Mouse (Mus musculus): ENCODE measurements around the gene Aldh3b1. TPM values are rescaled to one million over a fixed set of nuclear protein-coding genes. Genes with fewer than 3 reads are reported as not detected.
"Not testable (repeated sequence)": the region's sequence is repeated elsewhere in the genome, so short reads cannot be mapped to it uniquely, and the experiment has no call there.

Gene Aldh3b1
- polyA plus RNA-seq (2015; fragmentation: Nextera tagmentation; extraction: Ambion mirVana): 4.2 TPM in 2 replicates

DNA sequence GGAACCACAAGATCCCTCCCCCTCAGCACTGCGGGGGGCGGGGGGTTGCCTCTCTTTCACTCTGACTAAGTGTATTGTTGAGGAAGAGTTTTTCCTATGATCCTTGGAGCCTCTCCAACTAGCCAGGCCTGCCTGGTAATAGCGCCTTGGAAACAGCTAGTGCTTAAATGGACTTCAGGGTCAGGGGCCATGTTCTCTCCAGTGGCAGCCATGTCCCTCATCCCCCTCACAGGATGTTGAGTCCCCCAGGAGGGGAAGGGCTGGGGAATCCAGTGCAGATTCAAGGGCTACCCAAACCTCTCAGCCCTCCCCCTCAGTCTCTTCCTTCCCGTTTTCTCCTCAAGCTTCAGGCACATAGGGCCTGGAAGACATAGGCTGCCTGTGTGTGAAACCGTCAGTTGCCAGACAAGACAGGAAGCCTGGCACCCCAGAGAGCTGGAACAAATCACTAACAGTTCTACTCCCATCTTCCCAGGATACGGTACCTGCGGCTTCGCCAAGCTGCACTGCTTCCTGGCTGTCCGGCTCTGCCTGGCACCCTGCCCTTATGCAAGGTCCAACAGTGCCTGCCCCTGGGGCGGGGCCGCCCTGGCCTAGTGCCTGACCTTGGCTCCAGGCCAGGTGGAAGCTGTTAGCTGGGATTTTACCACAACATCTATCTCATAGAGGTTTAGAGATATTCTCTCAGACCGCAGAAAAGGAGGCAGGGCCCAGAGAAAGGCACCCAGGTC, at the start of gene Aldh3b1:
Gene Aldh3b1 (minus strand): TSS at position 598 of the 731 bp plus-strand sequence.
- 36% methylated on average over 12 of the region's 12 CpGs for WGBS
- Histone ChIP-seq H3K36me3 (ENCODE audit: control insufficient read depth, insufficient read depth, low read length) (no peaks in the 10 kb centered on the region), H3K4me2 (ENCODE audit: low read depth, low read length) (no peak within 1 kb of the TSS), H3K4me1 (ENCODE audit: control insufficient read depth, insufficient read depth, low read length) (peaks cover 20% of the 10 kb centered on the region), H3K27me3 (replicated peaks; ENCODE audit: control insufficient read depth, insufficient read depth, low read length) (no peaks in the 10 kb centered on the region), H3K9me3 (ENCODE audit: control insufficient read depth, low read length) (no peaks in the 10 kb centered on the region), H3K27ac (ENCODE audit: low read length) (peak within 1 kb of the TSS; percentile 75), H3K4me3 (ENCODE audit: low read length) (no peak within 1 kb of the TSS), H3K9ac (ENCODE audit: low read depth, low read length) (peak within 1 kb of the TSS; percentile 25; the same call in 1 of the 2 replicates)
- peak; percentile 83 for ATAC-seq

DNA sequence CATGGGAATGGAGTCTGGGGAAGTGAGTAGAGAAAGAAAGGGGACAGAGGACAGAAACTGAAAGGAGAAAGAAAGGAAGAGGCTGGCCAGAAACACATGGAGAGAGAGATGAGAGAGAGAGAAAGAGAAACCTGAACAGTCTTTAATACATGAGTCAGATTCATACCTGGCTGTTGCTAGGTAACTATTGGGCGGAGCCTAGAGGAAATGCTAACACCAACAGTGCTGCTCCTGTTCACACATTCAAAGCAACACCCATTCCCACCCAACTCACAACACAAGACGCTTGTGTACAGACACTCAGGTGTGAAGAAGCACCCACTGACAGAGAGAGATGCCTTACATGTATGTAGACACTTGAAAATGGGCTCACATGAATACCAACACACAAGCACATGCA, 46.3 kb upstream of the Aldh3b1 start:
- ATAC-seq: no peak
- H3K36me3 ChIP-seq (ENCODE audit: control insufficient read depth, insufficient read depth, low read length): no peaks in the 10 kb centered on the region
- no peak overlapping the region for H3K27ac ChIP-seq (ENCODE audit: low read length)
- H3K9me3 ChIP-seq (ENCODE audit: control insufficient read depth, low read length): no peaks in the 10 kb centered on the region
- H3K4me2 ChIP-seq (ENCODE audit: low read depth, low read length): no peak overlapping the region
- peaks cover 3% of the 10 kb centered on the region; the same call in 1 of the 2 replicates for H3K4me1 ChIP-seq (ENCODE audit: control insufficient read depth, insufficient read depth, low read length)
- no peaks in the 10 kb centered on the region for H3K27me3 ChIP-seq (replicated peaks; ENCODE audit: control insufficient read depth, insufficient read depth, low read length)
- no peak overlapping the region for H3K4me3 ChIP-seq (ENCODE audit: low read length)
- WGBS: 67% methylated on average over 2 of the region's 2 CpGs
- no peak overlapping the region for H3K9ac ChIP-seq (ENCODE audit: low read depth, low read length)

DNA sequence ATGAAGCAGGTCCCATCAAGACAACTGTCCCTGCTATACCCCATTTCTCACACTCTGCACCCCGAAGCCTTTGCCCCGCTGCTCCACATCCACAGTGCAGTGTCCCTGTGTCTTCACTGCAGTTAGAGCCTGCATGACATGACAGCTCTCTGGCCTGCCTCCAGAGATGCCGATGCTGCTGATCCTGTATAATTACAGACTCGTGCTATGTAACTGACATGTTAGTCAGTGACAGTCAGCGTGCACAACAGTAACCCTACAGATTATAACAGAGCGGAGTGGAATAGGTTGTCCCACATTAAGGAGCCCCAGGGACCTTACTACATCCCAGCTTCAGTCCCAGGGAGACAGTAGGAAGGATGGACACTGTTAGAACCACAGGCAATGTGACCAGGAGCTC, 45.0 kb upstream of the Aldh3b1 start:
- not testable (repeated sequence) for H3K9ac ChIP-seq (ENCODE audit: low read depth, low read length)

DNA sequence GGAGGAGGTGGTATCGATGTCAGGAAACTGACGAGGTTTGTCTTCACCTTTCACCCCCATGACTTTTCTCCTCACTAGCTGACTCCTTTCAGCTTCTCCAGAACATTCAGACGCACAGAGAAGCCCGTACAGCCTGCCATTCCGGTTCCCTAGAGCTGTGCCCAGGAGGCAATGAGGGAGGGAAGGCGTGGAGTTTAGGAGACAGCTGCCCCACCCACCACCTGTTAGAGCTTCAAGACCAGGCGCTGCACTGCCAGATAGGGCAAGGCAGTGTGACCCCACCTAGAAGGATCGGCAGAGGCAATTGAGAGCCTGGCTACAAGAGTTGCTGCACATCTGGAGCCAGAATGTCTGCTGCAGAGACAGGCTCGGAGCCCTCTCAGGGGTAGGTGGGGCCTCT, 42.6 kb upstream of the Aldh3b1 start, which contains the start of gene Aldh3b2:
Gene Aldh3b2 (plus strand): TSS at position 100 of the 400 bp plus-strand sequence.
- 26% methylated on average over 9 of the region's 9 CpGs for WGBS
- no peak within 1 kb of the TSS for H3K9ac ChIP-seq (ENCODE audit: low read depth, low read length)
- no peak within 1 kb of the TSS for H3K27ac ChIP-seq (ENCODE audit: low read length)
- H3K9me3 ChIP-seq (ENCODE audit: control insufficient read depth, low read length): no peaks in the 10 kb centered on the region
- no peaks in the 10 kb centered on the region for H3K27me3 ChIP-seq (replicated peaks; ENCODE audit: control insufficient read depth, insufficient read depth, low read length)
- no peak within 1 kb of the TSS for H3K4me2 ChIP-seq (ENCODE audit: low read depth, low read length)
- H3K4me1 ChIP-seq (ENCODE audit: control insufficient read depth, insufficient read depth, low read length): peaks cover 6% of the 10 kb centered on the region; the same call in 1 of the 2 replicates
- H3K4me3 ChIP-seq (ENCODE audit: low read length): no peak within 1 kb of the TSS
- no peaks in the 10 kb centered on the region for H3K36me3 ChIP-seq (ENCODE audit: control insufficient read depth, insufficient read depth, low read length)
- peak; percentile 90 for ATAC-seq

More for the DNA sequence above, 45.0 kb upstream of the Aldh3b1 start:
- not testable (repeated sequence) for H3K36me3 ChIP-seq (ENCODE audit: control insufficient read depth, insufficient read depth, low read length); H3K4me2 ChIP-seq (ENCODE audit: low read depth, low read length); H3K9me3 ChIP-seq (ENCODE audit: control insufficient read depth, low read length); ATAC-seq; H3K4me1 ChIP-seq (ENCODE audit: control insufficient read depth, insufficient read depth, low read length); H3K4me3 ChIP-seq (ENCODE audit: low read length); H3K27ac ChIP-seq (ENCODE audit: low read length); H3K27me3 ChIP-seq (replicated peaks; ENCODE audit: control insufficient read depth, insufficient read depth, low read length)
- 93% methylated on average over 6 of the region's 6 CpGs for WGBS

DNA sequence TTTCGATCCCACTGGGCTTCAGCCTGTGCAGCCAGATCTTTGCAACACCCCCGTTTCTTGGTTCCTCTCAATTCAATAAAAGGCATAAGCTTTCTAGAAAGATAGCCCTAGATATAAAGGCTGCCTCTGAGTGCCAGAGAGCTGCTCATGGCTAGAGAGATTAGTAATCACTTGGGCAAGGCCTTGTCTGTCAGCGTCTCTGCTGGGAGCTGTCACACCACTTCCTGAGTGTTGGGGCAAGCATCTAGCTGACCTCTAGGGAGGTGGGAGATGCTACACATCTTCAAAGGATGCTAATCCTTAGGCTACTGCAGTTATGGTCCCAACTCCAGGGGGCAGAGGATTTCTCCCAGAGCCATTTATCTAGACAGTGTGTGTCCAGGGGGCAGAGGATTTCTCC, 37.6 kb upstream of the Aldh3b1 start:
- Histone ChIP-seq H3K36me3 (ENCODE audit: control insufficient read depth, insufficient read depth, low read length) (no peaks in the 10 kb centered on the region), H3K9ac (ENCODE audit: low read depth, low read length) (no peak overlapping the region), H3K4me3 (ENCODE audit: low read length) (no peak overlapping the region), H3K4me2 (ENCODE audit: low read depth, low read length) (no peak overlapping the region), H3K27me3 (replicated peaks; ENCODE audit: control insufficient read depth, insufficient read depth, low read length) (no peaks in the 10 kb centered on the region), H3K27ac (ENCODE audit: low read length) (no peak overlapping the region), H3K4me1 (ENCODE audit: control insufficient read depth, insufficient read depth, low read length) (peaks cover 3% of the 10 kb centered on the region; the same call in 1 of the 2 replicates), H3K9me3 (ENCODE audit: control insufficient read depth, low read length) (no peaks in the 10 kb centered on the region)
- ATAC-seq: no peak
- 63% methylated on average over 3 of the region's 3 CpGs for WGBS

DNA sequence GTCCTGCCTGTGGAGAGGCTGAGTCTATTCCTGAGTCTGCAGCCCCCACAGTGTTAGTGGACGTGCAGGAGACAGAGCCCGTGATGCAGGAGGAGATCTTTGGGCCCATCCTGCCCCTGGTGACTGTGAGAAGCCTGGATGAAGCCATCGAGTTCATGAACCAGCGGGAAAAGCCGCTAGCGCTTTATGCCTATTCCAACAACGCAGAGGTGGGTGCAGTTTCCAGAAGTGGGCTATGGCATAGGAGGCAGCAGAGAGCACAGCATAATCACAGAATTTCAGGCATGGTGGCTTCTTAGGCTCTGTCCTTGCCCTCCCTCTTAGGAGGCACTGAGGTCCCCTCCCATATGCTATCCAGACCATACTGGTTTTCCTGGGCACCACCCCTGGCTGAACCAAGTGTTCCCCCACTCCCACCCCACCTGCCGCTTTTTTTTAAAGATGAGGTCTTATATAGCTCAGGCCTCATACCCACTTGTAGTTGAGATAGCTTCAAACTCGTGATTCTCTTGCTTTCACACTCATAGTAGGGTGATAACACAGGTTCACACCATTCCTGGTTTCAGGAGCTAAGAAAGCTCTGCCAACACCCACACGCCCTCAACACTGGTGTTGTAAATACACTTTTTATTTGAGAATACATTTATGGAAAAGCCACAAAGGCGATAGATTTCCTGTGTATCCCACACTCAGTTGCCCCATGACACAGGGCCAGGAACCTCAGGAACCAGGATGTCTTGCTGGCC, 36.9 kb upstream of the Aldh3b1 start:
- WGBS: 74% methylated on average over 11 of the region's 11 CpGs
- Histone ChIP-seq H3K36me3 (ENCODE audit: control insufficient read depth, insufficient read depth, low read length) (no peaks in the 10 kb centered on the region), H3K27me3 (replicated peaks; ENCODE audit: control insufficient read depth, insufficient read depth, low read length) (no peaks in the 10 kb centered on the region), H3K9me3 (ENCODE audit: control insufficient read depth, low read length) (no peaks in the 10 kb centered on the region), H3K4me1 (ENCODE audit: control insufficient read depth, insufficient read depth, low read length) (0 out of 2 replicates have a peak, but pooled peaks cover 3% of the 10 kb centered on the region), H3K4me3 (ENCODE audit: low read length) (no peak overlapping the region), H3K27ac (ENCODE audit: low read length) (no peak overlapping the region), H3K9ac (ENCODE audit: low read depth, low read length) (no peak overlapping the region), H3K4me2 (ENCODE audit: low read depth, low read length) (no peak overlapping the region)
- no peak for ATAC-seq

DNA sequence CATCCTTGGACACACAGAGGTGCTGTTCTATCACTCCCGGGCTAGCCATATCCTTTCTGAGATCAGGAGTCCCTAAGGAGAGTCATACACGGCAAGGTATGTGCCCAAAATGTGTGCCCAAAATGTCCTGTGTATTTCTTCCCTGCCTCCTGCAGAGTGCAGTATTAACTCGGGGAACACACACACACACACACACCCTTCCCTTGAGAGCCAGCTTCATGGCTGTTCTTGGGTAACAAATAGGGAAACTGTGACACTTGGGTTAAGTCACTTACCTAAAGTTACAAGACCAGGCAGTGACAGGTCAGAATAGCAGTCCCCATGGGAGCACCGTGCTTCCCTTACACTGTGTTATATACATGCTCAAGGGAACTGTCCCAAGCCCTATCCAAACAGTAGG, 34.4 kb upstream of the Aldh3b1 start:
- Histone ChIP-seq H3K36me3 (ENCODE audit: control insufficient read depth, insufficient read depth, low read length) (no peaks in the 10 kb centered on the region), H3K9me3 (ENCODE audit: control insufficient read depth, low read length) (no peaks in the 10 kb centered on the region), H3K4me3 (ENCODE audit: low read length) (no peak overlapping the region), H3K9ac (ENCODE audit: low read depth, low read length) (no peak overlapping the region), H3K27ac (ENCODE audit: low read length) (no peak overlapping the region), H3K4me1 (ENCODE audit: control insufficient read depth, insufficient read depth, low read length) (no peaks in the 10 kb centered on the region), H3K27me3 (replicated peaks; ENCODE audit: control insufficient read depth, insufficient read depth, low read length) (no peaks in the 10 kb centered on the region), H3K4me2 (ENCODE audit: low read depth, low read length) (no peak overlapping the region)
- 69% methylated on average over 4 of the region's 4 CpGs for WGBS
- ATAC-seq: no peak

DNA sequence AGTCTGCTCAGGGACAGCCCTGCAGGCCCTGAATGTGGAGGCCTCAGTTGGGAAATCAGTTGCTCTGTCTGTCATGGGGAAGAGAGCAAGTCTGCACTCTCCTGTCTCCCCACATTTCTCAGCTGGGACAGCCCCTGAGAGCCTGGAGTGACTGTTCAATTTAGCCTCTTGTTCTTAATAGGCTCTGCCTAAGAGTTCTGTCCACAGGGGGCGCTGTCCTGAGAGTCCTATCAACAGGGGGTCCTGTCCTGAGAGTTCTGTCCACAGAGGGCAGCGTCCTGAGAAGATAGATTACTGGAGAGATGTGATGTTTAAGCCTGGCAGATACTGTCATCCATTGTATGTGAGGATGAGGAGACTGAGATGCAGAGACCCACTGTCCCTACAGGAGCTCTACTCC, 32.9 kb upstream of the Aldh3b1 start:
- ATAC-seq: no peak
- Histone ChIP-seq H3K4me2 (ENCODE audit: low read depth, low read length) (no peak overlapping the region), H3K36me3 (ENCODE audit: control insufficient read depth, insufficient read depth, low read length) (no peaks in the 10 kb centered on the region), H3K4me1 (ENCODE audit: control insufficient read depth, insufficient read depth, low read length) (no peaks in the 10 kb centered on the region), H3K27me3 (replicated peaks; ENCODE audit: control insufficient read depth, insufficient read depth, low read length) (no peaks in the 10 kb centered on the region), H3K27ac (ENCODE audit: low read length) (no peak overlapping the region), H3K9me3 (ENCODE audit: control insufficient read depth, low read length) (no peaks in the 10 kb centered on the region), H3K9ac (ENCODE audit: low read depth, low read length) (no peak overlapping the region), H3K4me3 (ENCODE audit: low read length) (no peak overlapping the region)
- 19% methylated on average over 2 of the region's 2 CpGs for WGBS

DNA sequence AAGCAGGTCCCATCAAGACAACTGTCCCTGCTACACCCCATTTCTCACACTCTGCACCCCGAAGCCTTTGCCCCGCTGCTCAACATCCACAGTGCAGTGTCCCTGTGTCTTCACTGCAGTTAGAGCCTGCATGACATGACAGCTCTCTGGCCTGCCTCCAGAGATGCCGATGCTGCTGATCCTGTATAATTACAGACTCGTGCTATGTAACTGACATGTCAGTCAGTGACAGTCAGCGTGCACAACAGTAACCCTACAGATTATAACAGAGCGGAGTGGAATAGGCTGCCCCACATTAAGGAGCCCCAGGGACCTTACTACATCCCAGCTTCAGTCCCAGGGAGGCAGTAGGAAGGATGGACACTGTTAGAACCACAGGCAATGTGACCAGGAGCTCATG, 32.2 kb upstream of the Aldh3b1 start:
- H3K27ac ChIP-seq (ENCODE audit: low read length); H3K4me1 ChIP-seq (ENCODE audit: control insufficient read depth, insufficient read depth, low read length); H3K9ac ChIP-seq (ENCODE audit: low read depth, low read length); ATAC-seq; H3K4me2 ChIP-seq (ENCODE audit: low read depth, low read length); H3K9me3 ChIP-seq (ENCODE audit: control insufficient read depth, low read length); H3K27me3 ChIP-seq (replicated peaks; ENCODE audit: control insufficient read depth, insufficient read depth, low read length); H3K36me3 ChIP-seq (ENCODE audit: control insufficient read depth, insufficient read depth, low read length); H3K4me3 ChIP-seq (ENCODE audit: low read length): not testable (repeated sequence)
- 81% methylated on average over 6 of the region's 6 CpGs for WGBS
